ENCODE assay signal across 8 mouse cellular contexts in the genomic region with DNA sequence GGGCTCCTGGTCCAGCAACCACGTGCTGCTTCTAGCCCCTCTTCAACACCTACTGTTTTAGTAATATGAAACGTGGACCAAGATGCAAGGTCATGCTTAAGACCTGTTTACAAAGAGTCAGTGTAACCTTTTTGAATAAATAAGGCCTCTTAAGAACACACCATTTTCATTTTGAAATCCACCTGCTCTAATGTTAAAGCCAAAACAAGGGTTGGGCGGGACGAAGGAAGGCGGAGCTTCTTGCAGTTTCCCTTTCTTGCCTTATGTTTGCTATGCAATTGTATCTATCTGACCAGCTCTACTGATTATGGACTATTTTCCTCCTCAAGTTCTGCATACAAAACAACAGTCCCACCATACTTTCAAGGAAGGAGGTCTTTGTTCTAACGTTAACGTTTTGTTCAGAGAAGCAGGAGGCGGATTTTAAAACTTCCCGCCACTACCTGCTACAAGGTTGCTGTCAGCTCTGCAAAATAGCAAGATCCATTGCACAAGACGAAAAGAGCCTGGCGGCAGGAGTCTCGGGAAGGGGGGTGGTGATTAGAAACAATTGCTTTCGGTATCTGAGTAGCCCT. TPM values are rescaled to one million over a fixed set of nuclear protein-coding genes. Genes with fewer than 3 reads are reported as not detected.
DNase-seq lines count a peak whose midpoint lies in the region; ATAC-seq and TF ChIP-seq lines count a peak whose summit lies in the region.

No protein-coding gene starts in this region.

- no peaks in the 10 kb centered on the region for H3K27me3 ChIP-seq in thymus, adult 2 months (ENCODE audit: control insufficient read depth, insufficient read depth, low read length)
- no peaks in the 10 kb centered on the region for H3K27me3 ChIP-seq in heart, embryonic 16.5 days (ENCODE audit: control insufficient read depth, insufficient read depth, low read length)

- peak; percentile 14 for DNase-seq in thymus, adult 2 months
- no peak for DNase-seq in thymus, adult 18-20 months
- peak; percentile 6 for DNase-seq in embryo, embryonic 10 days (ENCODE audit: low spot score)
- DNase-seq in kidney, postnatal 4 days, result peak; percentile 2 to 17
- peak; percentile 2 for DNase-seq in mesoderm, embryonic 11.5 days (ENCODE audit: low read depth, low spot score)
- peak; percentile 20 for DNase-seq in thymus, postnatal 4 days
- no peak for DNase-seq in layer of hippocampus, adult 8-10 months (ENCODE audit: low spot score in 2 of 2)

- H3K36me3 ChIP-seq in thymus, adult 2 months (ENCODE audit: control insufficient read depth, insufficient read depth, low read length), result no peaks in the 10 kb centered on the region
- no peaks in the 10 kb centered on the region for H3K36me3 ChIP-seq in heart, embryonic 16.5 days (ENCODE audit: control insufficient read depth, insufficient read depth)

- peak overlapping the region; percentile 49 for H3K4me3 ChIP-seq in thymus, adult 2 months (ENCODE audit: control insufficient read depth, insufficient read depth, low read length)
- H3K4me3 ChIP-seq in heart, embryonic 16.5 days (ENCODE audit: low read length), result peak overlapping the region; percentile 65

- peak overlapping the region; percentile 58 for H3K4me2 ChIP-seq in heart, embryonic 16.5 days (ENCODE audit: low read depth, low read length)

- 3% methylated on average over 13 of the region's 13 CpGs for WGBS in thymus, adult 2 months
- 25% methylated on average over 13 of the region's 13 CpGs for WGBS in heart, embryonic 16.5 days

- TF ChIP-seq CTCF in thymus, adult 2 months (IDR thresholded peaks at IDR 0.05; ENCODE audit: borderline replicate concordance, control insufficient read depth, extremely low read depth, insufficient read depth, low read length, poor library complexity), result no peak

- peak overlapping the region; percentile 49; the same call in 1 of the 2 replicates for H3K27ac ChIP-seq in thymus, adult 2 months (ENCODE audit: control insufficient read depth, insufficient read depth, low read length)
- H3K27ac ChIP-seq in heart, embryonic 16.5 days (ENCODE audit: low read length), result peak overlapping the region; percentile 85

- no peak for ATAC-seq in heart, embryonic 16.5 days (replicated peaks; ENCODE audit: extremely low read depth, insufficient read depth, low FRiP score)

- no peaks in the 10 kb centered on the region for H3K4me1 ChIP-seq in thymus, adult 2 months (replicated peaks; ENCODE audit: control insufficient read depth, insufficient read depth, low read length)
- H3K4me1 ChIP-seq in heart, embryonic 16.5 days (ENCODE audit: control insufficient read depth, insufficient read depth, low read length), result no peaks in the 10 kb centered on the region

- TF ChIP-seq POLR2A in thymus, adult 2 months (IDR thresholded peaks at IDR 0.05; ENCODE audit: control insufficient read depth, extremely low read depth, insufficient read depth, low read length, poor library complexity), result no peak

- no peaks in the 10 kb centered on the region for H3K9me3 ChIP-seq in heart, embryonic 16.5 days (replicated peaks; ENCODE audit: control insufficient read depth, low read length)

- H3K9ac ChIP-seq in heart, embryonic 16.5 days (ENCODE audit: low read length), result peak overlapping the region; percentile 62

RNA-seq across cellular contexts. Expression of a gene that starts 1.5 kb away (rescaled TPM):
- polyA plus RNA-seq in thymus, adult 2 months (2012; rRNA removed), result 0.78 and 0.82 TPM in 2 replicates
- polyA plus RNA-seq in heart, embryonic 16.5 days (2015; fragmentation: Nextera tagmentation; extraction: Ambion mirVana), result 17.2 and 20.3 TPM in 2 replicates
- total RNA-seq in layer of hippocampus, adult 8-10 months (2022), result 10 to 100 TPM in 1 of 4 experiments, 1 to 10 TPM in 3; 8.4 to 10.0 (median 9.1) TPM

Comparison
In these comparisons a context has a peak if more than half of its experiments do, and no peak if none do; other contexts are left out.
1. DNase-seq: peak in thymus, adult 2 months (single experiment), embryo, embryonic 10 days (single experiment), kidney, postnatal 4 days (2 of 2), mesoderm, embryonic 11.5 days (single experiment) and thymus, postnatal 4 days (single experiment); none in thymus, adult 18-20 months (0 of 2) and layer of hippocampus, adult 8-10 months (0 of 2).
2. RNA of a gene that starts 1.5 kb away (polyA plus RNA-seq): 17.2 to 20.3 TPM in heart, embryonic 16.5 days; 0.78 to 0.82 TPM in thymus, adult 2 months; every median in the first group is over 10 times any median in the second.